Mouse (Mus musculus): ENCODE data around the gene Zbtb11. TPM values are rescaled to one million over a fixed set of nuclear protein-coding genes. Genes with fewer than 3 reads are reported as not detected.
"Not testable (repeated sequence)": the region's sequence is repeated elsewhere in the genome, so short reads cannot be mapped to it uniquely, and the experiment has no call there.

The Zbtb11 gene
- total RNA-seq, 2 experiments from 2014 or later: 12.4 to 13.0 TPM

- intact Hi-C loops (cut with DNase I): loop anchor here (1.0 to 5.0 kb wide), 2 partner anchors 113 to 181 kb away; no protein-coding TSS in a partner anchor
- Histone ChIP-seq H3K4me3 (peak overlapping the region; percentile 68), H3K27ac (peak overlapping the region; percentile 63)
- peak; percentile 85 for TF ChIP-seq CTCF (IDR thresholded peaks at IDR 0.05)
- peak; percentile 63 for DNase-seq
These were observed 22.6 kb upstream of the Zbtb11 start for GRCm38 (mm10) chr16:55950946-55951678.

DNA sequence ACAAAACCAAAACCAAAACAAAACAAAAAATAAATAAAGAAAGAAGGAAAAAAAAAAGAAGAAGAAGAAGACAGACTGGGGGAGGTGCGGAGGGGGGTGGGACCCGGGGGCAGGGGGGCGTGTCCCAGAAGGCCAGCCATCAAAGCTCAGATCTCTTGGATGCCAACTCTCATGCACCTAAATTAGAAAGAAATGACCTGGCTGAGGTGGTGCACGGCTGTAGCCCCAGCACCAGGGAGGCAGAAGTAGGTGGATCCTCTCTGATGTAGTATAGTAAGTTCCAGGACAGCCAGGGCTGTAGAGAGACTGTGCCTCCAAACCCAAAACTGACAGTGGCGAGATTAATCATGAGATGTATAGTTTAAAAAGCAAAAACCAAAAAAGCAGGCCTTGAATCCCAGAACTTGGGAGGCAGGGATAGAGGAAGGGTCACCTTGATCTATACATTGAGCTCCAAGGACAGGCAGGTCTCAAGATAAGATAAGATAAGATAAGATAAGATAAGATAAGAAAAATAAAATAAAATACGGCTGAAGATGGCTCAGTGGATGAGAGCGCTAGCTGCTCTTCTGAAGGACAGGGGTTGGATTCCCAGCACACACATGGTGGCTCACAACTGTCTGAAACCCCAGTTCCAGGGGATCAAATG is 21.9 kb upstream of the Zbtb11 start:
- no peak for DNase-seq
- no peak for TF ChIP-seq CTCF (IDR thresholded peaks at IDR 0.05)
- Histone ChIP-seq H3K4me3 (no peak overlapping the region), H3K27ac (no peak overlapping the region; the same call in 1 of the 2 replicates)
- intact Hi-C loops (cut with DNase I): loop anchor here (1.0 to 5.0 kb wide), 2 partner anchors 112 to 180 kb away; no protein-coding TSS in a partner anchor

GRCm38 (mm10) chr16:55952771-55953170 is 20.9 kb upstream of the Zbtb11 start:
- Histone ChIP-seq H3K27ac (no peak overlapping the region), H3K4me3 (no peak overlapping the region)
- intact Hi-C loops (cut with DNase I): loop anchor here (5.0 kb wide), 1 partner anchor 180 kb away; no protein-coding TSS in a partner anchor
- DNase-seq: no peak
- TF ChIP-seq CTCF (IDR thresholded peaks at IDR 0.05): no peak

DNA sequence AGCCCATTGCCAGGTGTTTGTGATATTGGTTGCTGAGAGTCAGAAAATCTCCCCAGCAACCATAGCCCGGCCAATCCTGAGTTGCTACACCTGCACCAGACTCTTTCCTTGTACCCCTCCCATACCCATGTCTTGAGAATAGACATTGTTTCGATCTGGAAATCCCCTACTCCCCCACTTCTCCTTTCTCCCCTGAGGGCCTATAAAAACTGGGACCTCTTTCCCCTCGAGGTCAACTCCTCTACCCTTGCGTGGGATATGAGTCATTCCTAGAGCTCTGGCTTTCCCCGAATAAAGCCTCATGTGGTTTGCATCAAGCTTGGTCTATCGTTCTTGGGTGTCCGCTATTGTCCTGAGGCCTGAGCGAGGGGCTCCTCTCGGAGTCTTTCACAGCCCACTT is 19.5 kb upstream of the Zbtb11 start:
- not testable (repeated sequence) for H3K4me3 ChIP-seq, DNase-seq, H3K27ac ChIP-seq
- intact Hi-C loops (cut with DNase I): loop anchor here (5.0 kb wide), 1 partner anchor 178 kb away; no protein-coding TSS in a partner anchor

DNA sequence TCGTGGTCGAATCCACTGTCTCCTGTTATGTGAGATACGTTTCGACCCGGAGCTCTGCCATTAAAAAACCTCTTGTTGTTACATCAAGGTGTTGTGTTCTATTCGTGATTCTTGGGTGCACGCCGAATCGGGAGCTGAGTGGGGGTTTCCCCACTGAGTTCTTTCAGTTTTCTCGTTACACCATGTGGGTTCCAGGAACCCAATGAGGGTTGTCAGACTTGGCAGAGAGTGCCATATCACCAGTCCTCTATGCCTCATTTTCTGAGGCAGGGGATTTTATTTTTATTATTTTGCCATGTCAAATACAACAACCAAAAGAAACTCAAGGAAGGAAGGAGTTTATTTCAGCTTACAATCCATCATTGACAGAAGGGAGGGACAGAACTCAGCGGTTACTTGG is 10.6 kb upstream of the Zbtb11 start:
- intact Hi-C loops (cut with DNase I); H3K27ac ChIP-seq; H3K4me3 ChIP-seq; DNase-seq: not testable (repeated sequence)

- intact Hi-C loops (cut with DNase I): loop anchor here (2.0 kb wide), 1 partner anchor 100 kb away; no protein-coding TSS in a partner anchor
- peak; percentile 66 for TF ChIP-seq CTCF (IDR thresholded peaks at IDR 0.05)
- peak; percentile 45 for DNase-seq
- Histone ChIP-seq H3K27ac (no peak overlapping the region; the same call in 1 of the 2 replicates), H3K4me3 (no peak overlapping the region)
These were observed 9.3 kb upstream of the Zbtb11 start for GRCm38 (mm10) chr16:55964126-55964949.

- Histone ChIP-seq H3K4me3 (peak within 1 kb of the TSS; percentile 83), H3K27ac (peak within 1 kb of the TSS; percentile 91)
- intact Hi-C loops (cut with DNase I): no loop called here
- TF ChIP-seq CTCF (IDR thresholded peaks at IDR 0.05): no peak
- DNase-seq: peak; percentile 95
These were observed 7.3 kb upstream of the Zbtb11 start, which contains the start of gene Rpl24 for GRCm38 (mm10) chr16:55966212-55966871. TSS of gene Rpl24 (plus strand) at chr16:55966275.

- H3K27ac ChIP-seq: peak overlapping the region; percentile 91
- DNase-seq: no peak
- peak overlapping the region; percentile 83 for H3K4me3 ChIP-seq
- no peak for TF ChIP-seq CTCF (IDR thresholded peaks at IDR 0.05)
- intact Hi-C loops (cut with DNase I): no loop called here
These were observed 6.5 kb upstream of the Zbtb11 start for GRCm38 (mm10) chr16:55967221-55967620.

- peak overlapping the region; percentile 35; the same call in 1 of the 2 replicates for H3K27ac ChIP-seq
- intact Hi-C loops (cut with DNase I): no loop called here
- 0 out of 2 replicates have a peak overlapping the region, but pooled peaks have one; percentile 4 for H3K4me3 ChIP-seq
- peak; percentile 53 for DNase-seq
- peak; percentile 74 for TF ChIP-seq CTCF (IDR thresholded peaks at IDR 0.05)
These were observed 4.5 kb upstream of the Zbtb11 start for GRCm38 (mm10) chr16:55969147-55969546.

GRCm38 (mm10) chr16:55970416-55970815 is 3.3 kb upstream of the Zbtb11 start:
- no peak for DNase-seq
- no peak overlapping the region for H3K27ac ChIP-seq
- TF ChIP-seq CTCF (IDR thresholded peaks at IDR 0.05): no peak
- no peak overlapping the region for H3K4me3 ChIP-seq
- intact Hi-C loops (cut with DNase I): loop anchor here (5.0 kb wide), 1 partner anchor 107 kb away; no protein-coding TSS in a partner anchor

- Histone ChIP-seq H3K27ac (no peak overlapping the region), H3K4me3 (no peak overlapping the region; the same call in 1 of the 2 replicates)
- DNase-seq: no peak
- no peak for TF ChIP-seq CTCF (IDR thresholded peaks at IDR 0.05)
- intact Hi-C loops (cut with DNase I): loop anchor here (5.0 kb wide), 1 partner anchor 105 kb away; no protein-coding TSS in a partner anchor
These were observed 1.7 kb upstream of the Zbtb11 start for GRCm38 (mm10) chr16:55971735-55972615.
